Mouse (Mus musculus) left cerebral cortex, postnatal 4 days (tissue): ENCODE results near the gene Tbc1d7. TPM values are rescaled to one million over a fixed set of nuclear protein-coding genes. Genes with fewer than 3 reads are reported as not detected.
A peak's percentile ranks its signal among the peaks of the same experiment; 100 is the strongest.

Source experiments
- DNase-seq: peaks from one replicate; pipeline ENCODE4 v3.0.0-alpha.2; 2022
- intact Hi-C: fragments of 180-260 bp; cut with DNase I; formaldehyde crosslinking; loops from one replicate; pipeline ENCODE4 v1.15.1; 2025
- total RNA-seq, 2 experiments: library from RNA; stranded (reverse); gene quantifications; 2 replicates each; pipeline ENCODE4 v1.2.3; 2021

Tbc1d7 gene
- total RNA-seq, 2 experiments from 2014 or later: 34.5 to 37.3 TPM

DNA sequence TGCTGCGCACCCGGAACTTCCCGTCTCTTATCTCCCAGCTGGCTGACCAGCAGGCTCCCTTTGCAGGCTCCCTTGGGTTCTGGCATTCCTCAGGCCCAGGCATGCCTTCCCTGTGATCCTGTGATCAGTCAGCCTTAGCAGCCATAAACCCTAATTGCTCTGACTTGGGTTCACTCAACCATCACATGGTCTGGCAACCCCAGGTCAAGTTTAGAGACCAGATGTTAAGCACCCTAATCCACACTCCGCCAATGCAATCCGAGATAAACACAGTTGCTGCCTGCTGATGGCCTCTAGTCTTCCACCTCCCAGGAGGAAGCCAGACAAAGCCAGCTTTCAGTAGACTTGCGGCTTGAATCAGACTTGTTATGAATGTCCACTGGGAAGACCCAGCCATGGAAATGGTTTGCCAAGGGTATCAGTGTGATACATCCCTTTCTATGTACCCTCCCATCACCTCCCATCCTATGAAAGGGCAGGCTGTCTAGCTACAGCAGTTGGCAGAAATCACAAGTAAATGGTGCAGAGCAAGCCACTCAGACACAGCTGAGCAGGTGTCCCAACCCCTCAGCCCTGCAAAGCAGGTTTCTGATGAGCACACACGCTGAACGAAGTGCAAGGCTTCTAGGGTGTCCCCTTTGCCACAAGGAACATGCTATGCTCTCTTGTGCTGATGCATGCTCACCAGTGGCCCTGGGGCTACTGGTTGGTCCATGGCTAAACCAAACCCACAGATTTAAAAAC is 24.6 kb downstream of the Tbc1d7 start:
- intact Hi-C loops: no loop called here
- no peak for DNase-seq

DNA sequence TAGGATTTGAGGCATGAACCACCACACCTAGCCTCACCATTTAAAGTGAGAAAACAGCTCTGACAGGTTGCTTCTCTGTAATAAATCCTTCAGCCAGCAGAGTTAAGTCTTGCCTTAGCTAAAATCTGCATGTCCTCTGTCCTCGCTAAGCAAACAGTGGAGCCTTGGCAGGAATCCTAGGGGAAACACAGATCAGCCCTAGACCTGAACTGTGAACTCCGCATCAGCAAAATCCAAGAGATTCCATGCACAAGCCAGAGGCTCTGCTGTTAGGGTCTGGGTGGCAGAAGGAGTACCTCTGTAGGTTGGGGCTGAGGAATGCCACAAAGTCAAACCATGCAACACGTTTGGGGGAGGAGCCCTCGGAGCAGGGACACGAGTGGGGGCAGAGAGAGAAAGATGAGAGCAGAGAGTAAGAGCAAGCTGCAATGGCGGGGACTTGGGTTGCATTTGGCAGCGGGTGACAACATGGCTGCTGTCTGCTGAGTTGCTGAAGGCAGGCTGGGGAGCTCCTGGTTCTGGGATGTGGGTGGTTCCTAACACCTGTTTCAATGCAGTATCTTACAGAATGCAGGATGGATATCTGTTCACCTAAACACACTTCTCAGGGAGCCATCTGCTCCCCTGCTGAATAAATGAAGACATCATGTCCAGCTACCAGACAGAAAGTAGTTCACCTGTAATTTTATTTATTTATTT is 26.4 kb downstream of the Tbc1d7 start:
- intact Hi-C loops: no loop called here
- DNase-seq: no peak

- intact Hi-C loops: no loop called here
- DNase-seq: peak; percentile 36
These were observed 36.8 kb downstream of the Tbc1d7 start for GRCm38 (mm10) chr13:43134468-43134867.

DNA sequence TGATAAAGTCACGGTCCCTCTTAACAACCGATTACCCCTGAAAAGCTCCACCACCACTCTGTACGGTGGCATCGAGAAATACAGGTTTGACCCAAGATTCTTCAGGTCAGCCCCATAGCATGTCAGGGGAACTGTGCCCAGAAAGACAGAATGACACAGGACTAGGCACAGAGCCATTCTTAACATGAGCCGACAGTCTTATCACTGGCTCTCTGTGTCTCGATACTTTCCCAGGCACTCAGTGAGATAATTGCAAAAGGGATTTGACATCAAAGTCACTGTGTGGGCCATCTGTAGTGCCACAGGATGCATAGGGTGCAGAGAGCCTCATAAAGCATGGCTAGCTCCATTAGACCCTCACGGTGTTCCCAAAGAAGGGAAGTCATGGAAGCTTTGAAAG is 37.9 kb downstream of the Tbc1d7 start:
- no peak for DNase-seq
- intact Hi-C loops: no loop called here

DNA sequence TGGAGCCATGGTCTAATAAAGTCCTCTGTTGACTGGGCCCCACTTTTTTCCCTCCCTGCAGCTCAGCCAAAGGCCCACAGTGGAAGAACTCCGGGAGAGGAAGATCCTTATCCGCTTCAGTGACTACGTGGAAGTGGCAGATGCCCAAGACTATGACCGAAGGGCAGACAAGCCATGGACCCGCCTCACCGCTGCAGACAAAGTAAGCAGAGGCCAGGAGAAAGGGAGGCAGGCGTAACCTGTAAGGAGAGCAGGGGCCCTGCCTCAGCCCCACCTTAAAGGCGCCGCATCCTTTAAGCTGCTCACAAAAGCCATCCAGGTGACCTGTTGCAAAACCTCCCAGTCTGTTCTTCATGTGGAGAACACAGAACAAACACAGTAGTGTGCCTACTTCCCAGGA is 38.4 kb downstream of the Tbc1d7 start:
- no peak for DNase-seq
- intact Hi-C loops: no loop called here

GRCm38 (mm10) chr13:43131741-43132191 is 39.5 kb downstream of the Tbc1d7 start:
- no peak for DNase-seq
- intact Hi-C loops: no loop called here

- intact Hi-C loops: no loop called here
- DNase-seq: no peak
These were observed 41.1 kb downstream of the Tbc1d7 start for GRCm38 (mm10) chr13:43130161-43130560.

DNA sequence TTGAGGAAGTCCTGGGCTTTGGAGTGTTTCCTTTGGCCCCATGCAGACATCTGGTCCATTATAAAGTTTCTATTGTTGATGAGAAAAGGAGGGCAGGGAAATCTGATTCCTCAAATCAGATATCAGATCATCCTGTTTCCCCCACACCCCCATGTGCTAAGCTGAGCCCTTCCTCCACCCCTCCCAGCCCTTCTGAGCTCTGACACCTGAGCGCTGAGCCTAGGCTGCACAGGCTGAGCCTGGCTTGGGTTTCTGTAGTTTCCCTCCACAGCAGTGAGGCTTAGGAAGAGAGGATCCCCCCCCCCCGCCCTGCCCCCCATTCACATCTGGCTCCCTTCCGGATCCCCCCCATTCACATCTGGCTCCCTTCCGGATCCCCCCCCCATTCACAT is 46.6 kb downstream of the Tbc1d7 start:
- DNase-seq: no peak
- intact Hi-C loops: no loop called here

DNA sequence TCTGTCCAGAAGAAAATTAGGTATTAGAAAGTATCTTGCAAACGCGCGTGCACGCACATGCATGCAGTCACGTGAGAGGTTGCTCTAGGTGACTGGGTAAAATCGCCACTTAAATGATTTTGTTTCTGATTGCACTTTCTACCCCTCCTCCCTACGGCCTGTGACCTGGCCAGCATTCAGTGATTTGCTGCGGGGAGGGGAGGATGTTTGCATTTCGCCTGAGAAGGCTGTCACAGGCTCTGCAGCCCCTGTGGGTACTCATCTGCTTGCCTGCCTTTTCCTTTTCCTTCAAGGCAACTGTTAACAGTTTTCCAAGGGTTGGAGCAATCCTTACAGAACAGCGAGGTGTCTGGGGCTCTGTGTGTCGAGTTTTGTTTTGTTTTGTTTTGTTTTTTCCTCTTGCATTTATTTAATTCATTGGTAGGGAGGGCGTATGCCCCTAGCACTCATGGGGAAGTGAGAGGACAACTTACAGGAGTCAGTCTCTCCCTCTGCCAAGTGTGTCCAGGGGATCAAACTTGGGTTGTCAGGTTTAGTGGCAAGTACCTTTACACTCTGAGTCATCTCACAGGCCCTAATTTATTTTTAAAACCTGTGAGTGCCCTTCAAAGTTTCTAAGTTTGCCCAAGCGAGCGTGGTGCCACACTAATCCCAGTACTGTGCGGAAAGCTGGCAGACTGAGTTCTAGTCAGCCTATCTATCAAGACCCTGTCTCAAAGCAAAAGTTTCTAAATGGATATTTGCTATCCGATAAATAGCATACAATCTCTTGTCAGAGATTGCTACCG is 47.2 kb downstream of the Tbc1d7 start:
- intact Hi-C loops: no loop called here
- DNase-seq: no peak

GRCm38 (mm10) chr13:43122306-43123070 is 48.8 kb downstream of the Tbc1d7 start:
- no peak for DNase-seq
- intact Hi-C loops: no loop called here

GRCm38 (mm10) chr13:43113141-43113540 is 58.2 kb downstream of the Tbc1d7 start:
- intact Hi-C loops: no loop called here
- no peak for DNase-seq

DNA sequence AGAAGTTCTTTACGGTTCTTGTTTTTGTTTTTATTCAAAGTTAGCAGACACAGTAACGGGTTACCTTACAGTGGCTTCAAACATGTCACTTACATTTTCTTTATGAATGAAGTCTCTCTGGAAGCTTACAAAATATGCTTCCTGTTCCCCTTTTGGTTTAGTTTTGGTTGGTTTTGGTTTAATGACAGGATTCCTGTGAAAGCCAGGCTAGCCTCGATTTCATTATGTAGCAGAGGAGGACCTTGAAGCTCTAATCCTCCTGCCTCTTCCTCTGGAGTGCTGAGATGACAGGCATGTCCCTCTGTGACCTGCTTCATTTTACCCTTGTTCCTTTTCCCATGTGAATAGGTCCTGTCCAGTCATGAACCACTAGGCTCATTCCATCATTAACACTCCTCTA is 58.6 kb downstream of the Tbc1d7 start:
- intact Hi-C loops: no loop called here
- no peak for DNase-seq

- intact Hi-C loops: no loop called here
- peak; percentile 96 for DNase-seq
These were observed 59.0 kb downstream of the Tbc1d7 start for GRCm38 (mm10) chr13:43112280-43112679.

- no peak for DNase-seq
- intact Hi-C loops: no loop called here
These were observed 66.8 kb downstream of the Tbc1d7 start for GRCm38 (mm10) chr13:43104496-43104895.

GRCm38 (mm10) chr13:43102943-43103342 is 68.4 kb downstream of the Tbc1d7 start:
- intact Hi-C loops: no loop called here
- DNase-seq: no peak

Other genes with a start within 250 kb of the Tbc1d7 start
- 10 to 100 TPM; 29.8 to 31.3 TPM for gene Gfod1, start 132.7 kb upstream of the Tbc1d7 start, total RNA-seq
- 10 to 100 TPM; 21.0 to 23.6 TPM for gene Sirt5, start 194.0 kb upstream of the Tbc1d7 start, total RNA-seq
- gene Nol7, start 226.9 kb upstream of the Tbc1d7 start, total RNA-seq: 100 to 1,000 TPM; 102 to 103 TPM